Mouse (Mus musculus) kidney, postnatal 36 days (tissue): ENCODE results near the gene Reg2.
"Not testable (repeated sequence)": the region's sequence is repeated elsewhere in the genome, so short reads cannot be mapped to it uniquely, and the experiment has no call there.

Source experiments
- DNase-seq, 2 experiments: peaks; one replicate each; pipeline ENCODE4 v3.0.0; 2021 to 2022; ENCODE audit warnings: mixed read lengths in 2 of 2

Reg2 gene

GRCm38 (mm10) chr6:78395323-78395722 is at the start of gene Reg2:
TSS of gene Reg2 (plus strand) at chr6:78395623.
- not testable (repeated sequence) for DNase-seq

GRCm38 (mm10) chr6:78361971-78362563 is 33.4 kb upstream of the Reg2 start:
- DNase-seq: no peak

- DNase-seq: no peak
Observed at GRCm38 (mm10) chr6:78370357-78370756, 25.1 kb upstream of the Reg2 start, which contains the start of gene Reg3b. TSS of gene Reg3b (plus strand) at chr6:78370657.

- no peak for DNase-seq
Observed at GRCm38 (mm10) chr6:78378765-78379164, 16.7 kb upstream of the Reg2 start, which contains the start of gene Reg3d. TSS of gene Reg3d (minus strand) at chr6:78378865.

GRCm38 (mm10) chr6:78380409-78380808 is 15.0 kb upstream of the Reg2 start, which contains the start of gene Reg3a:
TSS of gene Reg3a (plus strand) at chr6:78380709.
- DNase-seq: no peak

GRCm38 (mm10) chr6:78385609-78386008 is 9.8 kb upstream of the Reg2 start:
- DNase-seq: no peak

- not testable (repeated sequence) for DNase-seq
Observed at GRCm38 (mm10) chr6:78422411-78422810, 27.0 kb downstream of the Reg2 start, which contains the start of gene Reg1. TSS of gene Reg1 (plus strand) at chr6:78422711.

GRCm38 (mm10) chr6:78425497-78425896 is 30.1 kb downstream of the Reg2 start:
- DNase-seq: no peak

GRCm38 (mm10) chr6:78447202-78447601 is 51.8 kb downstream of the Reg2 start:
- no peak for DNase-seq

GRCm38 (mm10) chr6:78448409-78448808 is 53.0 kb downstream of the Reg2 start:
- no peak for DNase-seq

GRCm38 (mm10) chr6:78452804-78453203 is 57.4 kb downstream of the Reg2 start:
- no peak for DNase-seq
